Mouse (Mus musculus): ENCODE measurements at regions not wholly inside any gene's neighbourhood (a gene's known extent, or its start where the extent isn't known, plus 50 kb on each side); places are given as distances from the start of the nearest gene placed in this dataset.

GRCm38 (mm10) chr3:141393005-141393404 lies 72.0 kb upstream of the Unc5c start:
- WGBS = 72% methylated on average over 1 of the region's 1 CpGs

GRCm38 (mm10) chr3:141398214-141398613 lies 66.8 kb upstream of the Unc5c start:
- Histone ChIP-seq H3K4me1 (ENCODE audit: control insufficient read depth, insufficient read depth, low read length) (no peaks in the 10 kb centered on the region), H3K4me3 (ENCODE audit: insufficient read depth, low read depth, low read length) (no peak overlapping the region), H3K27ac (ENCODE audit: insufficient read depth, low read depth, low read length) (no peak overlapping the region), H3K36me3 (ENCODE audit: control insufficient read depth, insufficient read depth, low read length) (no peaks in the 10 kb centered on the region), H3K27me3 (replicated peaks; ENCODE audit: control insufficient read depth, insufficient read depth, low read length) (no peaks in the 10 kb centered on the region)
- DNase-seq = no peak
- 80% methylated on average over 2 of the region's 2 CpGs for WGBS
- TF ChIP-seq POLR2A (IDR thresholded peaks at IDR 0.05; ENCODE audit: low read depth, low read length) (no peak), CTCF (conservative IDR thresholded peaks at IDR 0.05; ENCODE audit: insufficient read depth, insufficient read length, low read depth, low read length) (no peak)

More at GRCm38 (mm10) chr3:141393005-141393404, 72.0 kb upstream of the Unc5c start:
- Histone ChIP-seq H3K4me1 (ENCODE audit: control insufficient read depth, insufficient read depth, low read length) (no peaks in the 10 kb centered on the region), H3K27ac (ENCODE audit: insufficient read depth, low read depth, low read length) (no peak overlapping the region), H3K27me3 (replicated peaks; ENCODE audit: control insufficient read depth, insufficient read depth, low read length) (no peaks in the 10 kb centered on the region), H3K4me3 (ENCODE audit: insufficient read depth, low read depth, low read length) (no peak overlapping the region), H3K36me3 (ENCODE audit: control insufficient read depth, insufficient read depth, low read length) (no peaks in the 10 kb centered on the region)
- TF ChIP-seq CTCF (conservative IDR thresholded peaks at IDR 0.05; ENCODE audit: insufficient read depth, insufficient read length, low read depth, low read length) (no peak), POLR2A (IDR thresholded peaks at IDR 0.05; ENCODE audit: low read depth, low read length) (no peak)
- no peak for DNase-seq

Measured in kidney, adult 2 months (tissue).